13 mouse cellular contexts compared by ENCODE assay signal in genomic region chr16:31330970-31331369, GRCm38 (mm10). TPM values are rescaled to one million over a fixed set of nuclear protein-coding genes. Genes with fewer than 3 reads are reported as not detected.
DNase-seq lines count a peak whose midpoint lies in the region; ATAC-seq lines count a peak whose summit lies in the region.
"Not testable (repeated sequence)": the region's sequence is repeated elsewhere in the genome, so short reads cannot be mapped to it uniquely, and the experiment has no call there.
"Had no signal": no experiment of that assay in that cellular context is flagged by ENCODE, and none has a peak within 500 bp of the region (broad histone marks: within the 10 kb centered on the region; RNA-seq: fewer than 3 reads in every experiment).

No protein-coding gene starts in this region.

- H3K4me3 ChIP-seq in lung, embryonic 15.5 days = not testable (repeated sequence)

- intact Hi-C loops in heart, postnatal 14 days (cut with DNase I) = not testable (repeated sequence)

- 70% methylated on average over 6 of the region's 6 CpGs for WGBS in lung, embryonic 15.5 days

- H3K27me3 ChIP-seq in lung, embryonic 15.5 days = not testable (repeated sequence)

- peak; percentile 48 for DNase-seq in NIH3T3 (ENCODE audit: low read depth)
- peak; percentile 53 to 55 for DNase-seq in gastrocnemius, adult 8-10 months (ENCODE audit: low spot score in 2 of 2)
- DNase-seq in heart, adult 18-20 months = peak; percentile 79 to 82
- peak; percentile 48 to 50 for DNase-seq in heart, postnatal 14 days
- peak; percentile 43 for DNase-seq in kidney, postnatal 14 days
- peak; percentile 67 for DNase-seq in lung, postnatal 25 days (ENCODE audit: low spot score)

- H3K4me2 ChIP-seq in lung, embryonic 15.5 days = not testable (repeated sequence)

- not testable (repeated sequence) for H3K27ac ChIP-seq in lung, embryonic 15.5 days

- H3K36me3 ChIP-seq in lung, embryonic 15.5 days = not testable (repeated sequence)

- peaks cover 15% of the 10 kb centered on the region; the same call in 1 of the 2 replicates for H3K4me1 ChIP-seq in lung, embryonic 15.5 days

- ATAC-seq in lung, embryonic 15.5 days (ENCODE audit: borderline replicate concordance, extremely low read depth, low FRiP score, low TSS enrichment) = 0 out of 2 replicates have a peak, but pooled peaks have one; percentile 33

- not testable (repeated sequence) for H3K9ac ChIP-seq in lung, embryonic 15.5 days

- not testable (repeated sequence) for H3K9me3 ChIP-seq in lung, embryonic 15.5 days

RNA-seq across cellular contexts. Expression of gene Apod, which starts 16.4 kb away (rescaled TPM):
- total RNA-seq in gastrocnemius, adult 8-10 months (2022) = 10 to 100 TPM; 12.2 to 60.0 (median 32.3) TPM
- 1 to 10 TPM; 5.5 to 6.8 TPM for total RNA-seq in heart, adult 18-20 months (2021)
- total RNA-seq in heart, postnatal 14 days (2021) = 1 to 10 TPM; 2.1 to 3.0 TPM
- polyA plus RNA-seq in lung, embryonic 15.5 days (2015; fragmentation: Nextera tagmentation; extraction: Ambion mirVana) = 0.60 and 1.3 TPM in 2 replicates
- total RNA-seq: common myeloid progenitor, adult 5-6 weeks; G1E; megakaryocyte-erythroid progenitor cell, adult 5-6 weeks; monocyte, adult 5-6 weeks had no signal
- polyA plus RNA-seq: G1E; heart, embryonic 11.5 days; liver, embryonic 15.5 days had no signal

RNA-seq across cellular contexts. Expression of gene Ppp1r2, which starts 55.9 kb away (rescaled TPM):
- 10 to 100 TPM; 71.4 to 96.4 (median 80.9) TPM for total RNA-seq in gastrocnemius, adult 8-10 months (2022)
- total RNA-seq in heart, adult 18-20 months (2021) = 10 to 100 TPM; 77.5 to 85.2 TPM
- 100 to 1,000 TPM in 1 of 2 experiments, 10 to 100 TPM in 1; 97.4 to 101 TPM for total RNA-seq in heart, postnatal 14 days (2021)
- polyA plus RNA-seq in lung, embryonic 15.5 days (2015; fragmentation: Nextera tagmentation; extraction: Ambion mirVana) = 107 TPM in 2 replicates
